23 mouse cellular contexts compared by ENCODE assay signal in the genomic region with DNA sequence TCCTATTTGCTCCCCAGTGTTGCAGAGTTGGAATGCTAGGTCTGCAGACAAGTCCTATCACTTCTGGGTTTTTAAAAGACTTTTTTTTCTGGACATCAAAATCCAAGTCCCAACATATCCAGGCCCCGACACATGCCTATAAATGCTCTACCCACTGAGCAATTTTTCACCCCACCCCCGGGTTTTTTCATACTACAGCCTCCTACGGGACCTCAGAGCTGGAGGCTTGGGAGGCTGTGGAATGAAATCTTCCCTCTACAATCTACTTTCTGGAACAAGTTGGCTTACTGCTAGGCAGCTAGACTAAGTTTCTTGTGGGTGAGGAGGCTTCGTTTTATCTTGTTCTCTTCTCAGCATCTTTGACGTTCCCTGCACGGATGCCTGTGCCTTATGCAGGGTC.
A peak's percentile ranks its signal among the peaks of the same experiment; 100 is the strongest.
DNase-seq lines count a peak whose midpoint lies in the region; ATAC-seq lines count a peak whose summit lies in the region.
"Had no signal": no experiment of that assay in that cellular context is flagged by ENCODE, and none has a peak within 500 bp of the region (broad histone marks: within the 10 kb centered on the region; RNA-seq: fewer than 3 reads in every experiment).

No protein-coding gene starts in this region.

- no peaks in the 10 kb centered on the region for H3K4me1 ChIP-seq in kidney, embryonic 16.5 days (ENCODE audit: insufficient read depth, low read length)

- no peak overlapping the region for H3K4me3 ChIP-seq in kidney, embryonic 16.5 days (ENCODE audit: low read length)

- H3K27me3 ChIP-seq in kidney, embryonic 16.5 days (ENCODE audit: insufficient read depth, low read length): no peaks in the 10 kb centered on the region
- H3K27me3 ChIP-seq: CH12.LX, Patski had no signal

- H3K27ac ChIP-seq in kidney, embryonic 16.5 days (ENCODE audit: low read length): no peak overlapping the region

- H3K9ac ChIP-seq in kidney, embryonic 16.5 days (replicated peaks; ENCODE audit: low read length): no peak overlapping the region

- H3K4me2 ChIP-seq in kidney, embryonic 16.5 days (replicated peaks; ENCODE audit: low read depth, low read length): no peak overlapping the region

- 87% methylated on average over 6 of the region's 6 CpGs for WGBS in kidney, embryonic 16.5 days

- H3K9me3 ChIP-seq in kidney, embryonic 16.5 days (ENCODE audit: low read length): no peaks in the 10 kb centered on the region

- no peak for DNase-seq in frontal cortex, postnatal 36 days (ENCODE audit: low spot score in 2 of 2)
- peak; percentile 17 for DNase-seq in right cerebral cortex, adult 18-20 months
- no peak for DNase-seq in right cerebral cortex, postnatal 4 days
- peak; percentile 46 for DNase-seq in brain, adult 2 months (ENCODE audit: low read depth, low spot score)
- peak; percentile 23 for DNase-seq in telencephalon, adult 2 months (ENCODE audit: low read depth, low spot score)
- no peak for DNase-seq in thymus, postnatal 25 days
- DNase-seq: adrenal gland, adult 2 months; adrenal gland, adult 8-10 months; adrenal gland, postnatal 10 days; adrenal gland, postnatal 14 days; adrenal gland, postnatal 25 days; adrenal gland, postnatal 36 days; B cell, adult 2 months; cerebellum, adult 11 months; cerebellum, adult 11-12 months; cerebellum, adult 18-20 months had no signal

- H3K36me3 ChIP-seq in kidney, embryonic 16.5 days (ENCODE audit: insufficient read depth, low read length): no peaks in the 10 kb centered on the region
- H3K36me3 ChIP-seq: G1E had no signal

- ATAC-seq in frontal cortex, adult (ENCODE audit: low TSS enrichment): peak; percentile 83
- ATAC-seq in kidney, embryonic 16.5 days (ENCODE audit: low FRiP score, low TSS enrichment): no peak
- ATAC-seq: activated CD4-positive, CD25-positive, alpha-beta regulatory T cell, adult 4 months; CD4-positive, CD25-positive, alpha-beta regulatory T cell, adult 4 months; Patski had no signal

Comparison
In these comparisons a context has a peak if more than half of its experiments do, and no peak if none do; other contexts are left out.
1. DNase-seq: peak in right cerebral cortex, adult 18-20 months (single experiment), brain, adult 2 months (single experiment) and telencephalon, adult 2 months (single experiment); none in frontal cortex, postnatal 36 days (0 of 2), right cerebral cortex, postnatal 4 days (single experiment) and thymus, postnatal 25 days (single experiment).